Comparison of ENCODE assay signal across 23 mouse cellular contexts in genomic region chr5:41744898-41745780, GRCm38 (mm10). TPM values are rescaled to one million over a fixed set of nuclear protein-coding genes. Genes with fewer than 3 reads are reported as not detected.
DNase-seq lines count a peak whose midpoint lies in the region; ATAC-seq and TF ChIP-seq lines count a peak whose summit lies in the region.
"Had no signal": no experiment of that assay in that cellular context is flagged by ENCODE, and none has a peak within 500 bp of the region (broad histone marks: within the 10 kb centered on the region; RNA-seq: fewer than 3 reads in every experiment).

No protein-coding gene starts in this region.

- H3K27ac ChIP-seq in hindbrain, postnatal 0 days: no peak overlapping the region
- no peak overlapping the region for H3K27ac ChIP-seq in hindbrain, embryonic 16.5 days (ENCODE audit: low read depth, low read length)
- H3K27ac ChIP-seq in midbrain, embryonic 13.5 days: no peak overlapping the region
- no peak overlapping the region for H3K27ac ChIP-seq in midbrain, embryonic 10.5 days (replicated peaks)
- no peak overlapping the region for H3K27ac ChIP-seq in limb, embryonic 11.5 days (replicated peaks; ENCODE audit: low read depth, low read length)
- H3K27ac ChIP-seq: embryonic facial prominence, embryonic 15.5 days; kidney, postnatal 0 days; layer of hippocampus, adult 2 months; liver, embryonic 12.5 days; macrophage; neural tube, embryonic 13.5 days had no signal

- H3K9me3 ChIP-seq in hindbrain, postnatal 0 days (ENCODE audit: low read length): no peaks in the 10 kb centered on the region
- H3K9me3 ChIP-seq in hindbrain, embryonic 16.5 days (ENCODE audit: control insufficient read depth, low read length): no peaks in the 10 kb centered on the region
- H3K9me3 ChIP-seq in midbrain, embryonic 13.5 days: no peaks in the 10 kb centered on the region
- no peaks in the 10 kb centered on the region for H3K9me3 ChIP-seq in midbrain, embryonic 10.5 days (replicated peaks)
- H3K9me3 ChIP-seq in limb, embryonic 11.5 days (ENCODE audit: control insufficient read depth, low read length): no peaks in the 10 kb centered on the region
- H3K9me3 ChIP-seq: embryonic facial prominence, embryonic 15.5 days; liver, embryonic 12.5 days; neural tube, embryonic 13.5 days had no signal

- 0 out of 2 replicates have a peak, but pooled peaks have one; percentile 29 for ATAC-seq in hindbrain, postnatal 0 days
- ATAC-seq in hindbrain, embryonic 16.5 days: no peak
- ATAC-seq in midbrain, embryonic 13.5 days: peak; percentile 43
- 0 out of 2 replicates have a peak, but pooled peaks have one; percentile 52 for ATAC-seq in limb, embryonic 11.5 days (ENCODE audit: insufficient number of reproducible peaks, low FRiP score, low TSS enrichment, low read depth)
- ATAC-seq: intestine, embryonic 16.5 days; liver, embryonic 12.5 days had no signal

- no peaks in the 10 kb centered on the region for H3K4me1 ChIP-seq in hindbrain, postnatal 0 days (ENCODE audit: insufficient read depth, low read length)
- no peaks in the 10 kb centered on the region for H3K4me1 ChIP-seq in hindbrain, embryonic 16.5 days (ENCODE audit: control insufficient read depth, insufficient read depth, low read depth, low read length)
- H3K4me1 ChIP-seq in midbrain, embryonic 13.5 days (replicated peaks): no peaks in the 10 kb centered on the region
- H3K4me1 ChIP-seq in midbrain, embryonic 10.5 days: peaks cover 18% of the 10 kb centered on the region
- H3K4me1 ChIP-seq in limb, embryonic 11.5 days (ENCODE audit: control insufficient read depth, insufficient read depth, low read length): no peaks in the 10 kb centered on the region
- H3K4me1 ChIP-seq: embryonic facial prominence, embryonic 15.5 days; liver, embryonic 12.5 days; neural tube, embryonic 13.5 days had no signal

- no peak overlapping the region for H3K4me2 ChIP-seq in hindbrain, postnatal 0 days (ENCODE audit: low read depth, low read length)
- H3K4me2 ChIP-seq in hindbrain, embryonic 16.5 days (ENCODE audit: low read length): no peak overlapping the region
- H3K4me2 ChIP-seq in midbrain, embryonic 13.5 days (replicated peaks): no peak overlapping the region
- no peak overlapping the region for H3K4me2 ChIP-seq in limb, embryonic 11.5 days (ENCODE audit: low read depth, severe bottlenecking)
- H3K4me2 ChIP-seq: embryonic facial prominence, embryonic 15.5 days; liver, embryonic 12.5 days; lung, embryonic 14.5 days; neural tube, embryonic 13.5 days had no signal

- no peak for DNase-seq in hindbrain, postnatal 0 days (ENCODE audit: low spot score)
- DNase-seq in midbrain, embryonic 10.5 days (ENCODE audit: low spot score): no peak
- no peak for DNase-seq in limb, embryonic 11.5 days (ENCODE audit: low spot score)
- no peak for DNase-seq in heart, adult 18-20 months
- DNase-seq in spleen, postnatal 36 days (ENCODE audit: low spot score in 2 of 2): no peak
- DNase-seq: adrenal gland, adult 8-10 months; cerebellum, adult 8-10 months; gastrocnemius, postnatal 25 days; lung, embryonic 14.5 days; thymus, postnatal 25 days had no signal

- H3K27me3 ChIP-seq in hindbrain, postnatal 0 days (ENCODE audit: insufficient read depth, low read length): peaks cover 61% of the 10 kb centered on the region
- peaks cover 65% of the 10 kb centered on the region for H3K27me3 ChIP-seq in hindbrain, embryonic 16.5 days (replicated peaks; ENCODE audit: control insufficient read depth, insufficient read depth, low read length)
- peaks cover 78% of the 10 kb centered on the region for H3K27me3 ChIP-seq in midbrain, embryonic 13.5 days
- peaks cover 75% of the 10 kb centered on the region for H3K27me3 ChIP-seq in midbrain, embryonic 10.5 days (ENCODE audit: low read depth, poor library complexity, severe bottlenecking)
- H3K27me3 ChIP-seq in limb, embryonic 11.5 days (ENCODE audit: control insufficient read depth, insufficient read depth, low read length): peaks cover 86% of the 10 kb centered on the region

- no peak overlapping the region for H3K9ac ChIP-seq in hindbrain, postnatal 0 days (replicated peaks; ENCODE audit: low read length)
- no peak overlapping the region for H3K9ac ChIP-seq in hindbrain, embryonic 16.5 days (ENCODE audit: low read depth, low read length)
- H3K9ac ChIP-seq in midbrain, embryonic 13.5 days (replicated peaks): no peak overlapping the region
- no peak overlapping the region for H3K9ac ChIP-seq in limb, embryonic 11.5 days (ENCODE audit: low read length)
- H3K9ac ChIP-seq: embryonic facial prominence, embryonic 15.5 days; liver, embryonic 12.5 days; lung, embryonic 14.5 days; neural tube, embryonic 13.5 days had no signal

- no peaks in the 10 kb centered on the region for H3K36me3 ChIP-seq in hindbrain, postnatal 0 days (ENCODE audit: insufficient read depth, low read length)
- H3K36me3 ChIP-seq in hindbrain, embryonic 16.5 days (ENCODE audit: control insufficient read depth, insufficient read depth, low read length): no peaks in the 10 kb centered on the region
- no peaks in the 10 kb centered on the region for H3K36me3 ChIP-seq in midbrain, embryonic 13.5 days
- H3K36me3 ChIP-seq in midbrain, embryonic 10.5 days: no peaks in the 10 kb centered on the region
- no peaks in the 10 kb centered on the region for H3K36me3 ChIP-seq in limb, embryonic 11.5 days (ENCODE audit: control insufficient read depth, insufficient read depth, low read length)
- H3K36me3 ChIP-seq: embryonic facial prominence, embryonic 15.5 days; liver, embryonic 12.5 days; neural tube, embryonic 13.5 days had no signal

- no peak for TF ChIP-seq CTCF in hindbrain, postnatal 0 days (IDR thresholded peaks at IDR 0.05; ENCODE audit: low read depth)

- WGBS in hindbrain, postnatal 0 days: 5% methylated on average over 12 of the region's 15 CpGs
- 4% methylated on average over 12 of the region's 15 CpGs for WGBS in hindbrain, embryonic 16.5 days
- WGBS in midbrain, embryonic 13.5 days: 1% methylated on average over 13 of the region's 15 CpGs
- 4% methylated on average over 13 of the region's 15 CpGs for WGBS in midbrain, embryonic 10.5 days
- 5% methylated on average over 15 of the region's 15 CpGs for WGBS in limb, embryonic 11.5 days

- no peak overlapping the region for H3K4me3 ChIP-seq in hindbrain, postnatal 0 days (ENCODE audit: low read length)
- H3K4me3 ChIP-seq in hindbrain, embryonic 16.5 days (ENCODE audit: low read length): no peak overlapping the region
- H3K4me3 ChIP-seq in midbrain, embryonic 13.5 days (replicated peaks): no peak overlapping the region
- H3K4me3 ChIP-seq in midbrain, embryonic 10.5 days: no peak overlapping the region
- H3K4me3 ChIP-seq in limb, embryonic 11.5 days (ENCODE audit: low read depth, low read length): no peak overlapping the region
- H3K4me3 ChIP-seq: embryonic facial prominence, embryonic 15.5 days; layer of hippocampus, adult 2 months; liver, embryonic 12.5 days; neural tube, embryonic 13.5 days had no signal

RNA-seq across cellular contexts. Expression of gene Nkx3-2, which starts 19.2 kb away (rescaled TPM):
- total RNA-seq in hindbrain, postnatal 0 days (2014; rRNA removed): not detected in 2 replicates
- not detected in 2 replicates for polyA plus RNA-seq in hindbrain, postnatal 0 days (2015; fragmentation: Nextera tagmentation; extraction: Ambion mirVana)
- not detected in 2 replicates for polyA plus RNA-seq in hindbrain, embryonic 16.5 days (2015; fragmentation: Nextera tagmentation; extraction: Ambion mirVana)
- polyA plus RNA-seq in midbrain, embryonic 13.5 days (2015; fragmentation: Nextera tagmentation; extraction: Ambion mirVana): not detected in 2 replicates
- 0.17 and 0.40 TPM in 2 replicates for polyA plus RNA-seq in midbrain, embryonic 10.5 days (2016; fragmentation: Nextera tagmentation; extraction: Ambion mirVana)
- polyA plus RNA-seq in limb, embryonic 11.5 days (2014; fragmentation: Nextera tagmentation; extraction: Ambion mirVana): 1.3 and 2.3 TPM in 2 replicates
- not detected for total RNA-seq in heart, adult 18-20 months (2021)
- total RNA-seq: adrenal gland, adult 8-10 months; hematopoietic stem cell, adult 5-6 weeks; layer of hippocampus, adult 2 months; left cerebral cortex, postnatal 25 days had no signal
- polyA plus RNA-seq: cortical plate, adult 2 months; heart, embryonic 16.5 days; kidney, postnatal 0 days; lung, embryonic 14.5 days; macrophage had no signal

RNA-seq across cellular contexts. Expression of gene Rab28, which starts 37.2 kb away (rescaled TPM):
- 39.2 and 45.5 TPM in 2 replicates for total RNA-seq in hindbrain, postnatal 0 days (2014; rRNA removed)
- polyA plus RNA-seq in hindbrain, postnatal 0 days (2015; fragmentation: Nextera tagmentation; extraction: Ambion mirVana): 46.0 and 50.1 TPM in 2 replicates
- 59.4 and 60.2 TPM in 2 replicates for polyA plus RNA-seq in hindbrain, embryonic 16.5 days (2015; fragmentation: Nextera tagmentation; extraction: Ambion mirVana)
- 80.3 and 83.8 TPM in 2 replicates for polyA plus RNA-seq in midbrain, embryonic 13.5 days (2015; fragmentation: Nextera tagmentation; extraction: Ambion mirVana)
- 78.6 and 84.8 TPM in 2 replicates for polyA plus RNA-seq in midbrain, embryonic 10.5 days (2016; fragmentation: Nextera tagmentation; extraction: Ambion mirVana)
- polyA plus RNA-seq in limb, embryonic 11.5 days (2014; fragmentation: Nextera tagmentation; extraction: Ambion mirVana): 72.9 and 80.1 TPM in 2 replicates
- 100 to 1,000 TPM in 1 of 2 experiments, 10 to 100 TPM in 1; 96.6 to 108 TPM for total RNA-seq in heart, adult 18-20 months (2021)
